Mouse (Mus musculus): ENCODE results near the gene Lrmda. TPM values are rescaled to one million over a fixed set of nuclear protein-coding genes. Genes with fewer than 3 reads are reported as not detected.

The Lrmda gene
- polyA plus RNA-seq, 1 experiment = not detected

DNA sequence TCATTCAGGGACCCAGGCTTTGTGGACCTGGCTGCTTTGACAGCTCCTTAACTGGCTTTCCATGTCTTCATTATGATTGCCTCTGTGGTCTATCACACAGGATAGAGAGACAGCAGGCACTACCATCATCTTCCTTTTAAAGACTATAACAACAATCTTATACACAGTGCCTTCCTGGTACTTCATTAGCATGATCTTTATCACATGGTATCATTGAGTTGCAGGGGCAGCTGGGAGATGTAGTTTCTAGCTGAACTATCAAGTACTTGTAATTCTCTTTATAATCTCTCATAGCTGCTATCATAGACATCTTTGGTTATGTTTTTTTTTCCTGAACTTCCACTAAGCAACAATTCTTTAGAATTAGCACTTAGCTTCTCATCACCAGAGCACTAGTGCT lies 474.8 kb downstream of the Lrmda start:
- peak; percentile 63 for DNase-seq (ENCODE audit: low read depth)
- TF ChIP-seq CTCF (IDR thresholded peaks at IDR 0.05; ENCODE audit: borderline replicate concordance, extremely low read depth, insufficient read depth, insufficient read length) (no peak), POLR2A (IDR thresholded peaks at IDR 0.05; ENCODE audit: borderline replicate concordance, extremely low read depth, insufficient read depth, insufficient read length, poor library complexity, severe bottlenecking) (no peak)

DNA sequence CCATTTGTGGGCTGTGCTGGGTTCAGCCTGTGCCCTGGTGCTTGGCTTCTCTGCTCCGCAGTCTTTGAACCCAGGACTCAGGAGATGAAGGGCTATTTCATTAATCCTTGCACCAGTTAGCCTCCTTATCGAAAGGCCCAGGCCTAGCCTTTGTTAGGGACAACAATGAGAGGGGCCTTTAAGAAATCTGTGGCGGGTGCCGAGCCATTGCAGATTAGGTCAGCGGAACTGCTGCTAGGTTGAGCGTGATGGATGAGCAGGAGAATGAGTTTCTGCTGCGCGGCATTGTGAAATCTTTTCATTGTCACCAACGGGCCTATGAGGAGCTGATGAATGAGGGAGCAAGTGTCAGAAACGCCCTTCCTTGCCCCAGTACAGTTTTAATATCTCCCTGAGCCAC lies 475.4 kb downstream of the Lrmda start:
- TF ChIP-seq POLR2A (IDR thresholded peaks at IDR 0.05; ENCODE audit: borderline replicate concordance, extremely low read depth, insufficient read depth, insufficient read length, poor library complexity, severe bottlenecking) (no peak), CTCF (IDR thresholded peaks at IDR 0.05; ENCODE audit: borderline replicate concordance, extremely low read depth, insufficient read depth, insufficient read length) (no peak)
- peak; percentile 50 for DNase-seq (ENCODE audit: low read depth)

GRCm38 (mm10) chr14:22495286-22495685 lies 475.8 kb downstream of the Lrmda start:
- TF ChIP-seq CTCF (IDR thresholded peaks at IDR 0.05; ENCODE audit: borderline replicate concordance, extremely low read depth, insufficient read depth, insufficient read length) = no peak
- TF ChIP-seq POLR2A (IDR thresholded peaks at IDR 0.05; ENCODE audit: borderline replicate concordance, extremely low read depth, insufficient read depth, insufficient read length, poor library complexity, severe bottlenecking) = no peak

GRCm38 (mm10) chr14:22497636-22498131 lies 478.2 kb downstream of the Lrmda start:
- no peak for DNase-seq (ENCODE audit: low read depth)
- TF ChIP-seq CTCF (IDR thresholded peaks at IDR 0.05; ENCODE audit: borderline replicate concordance, extremely low read depth, insufficient read depth, insufficient read length) = no peak
- no peak for TF ChIP-seq POLR2A (IDR thresholded peaks at IDR 0.05; ENCODE audit: borderline replicate concordance, extremely low read depth, insufficient read depth, insufficient read length, poor library complexity, severe bottlenecking)

More at GRCm38 (mm10) chr14:22495286-22495685, 475.8 kb downstream of the Lrmda start:
- no peak for DNase-seq (ENCODE audit: low read depth)

- no peak for TF ChIP-seq POLR2A (IDR thresholded peaks at IDR 0.05; ENCODE audit: borderline replicate concordance, extremely low read depth, insufficient read depth, insufficient read length, poor library complexity, severe bottlenecking)
- TF ChIP-seq CTCF (IDR thresholded peaks at IDR 0.05; ENCODE audit: borderline replicate concordance, extremely low read depth, insufficient read depth, insufficient read length) = no peak
- DNase-seq (ENCODE audit: low read depth) = no peak
Observed at GRCm38 (mm10) chr14:22509747-22510530, 490.4 kb downstream of the Lrmda start.

DNA sequence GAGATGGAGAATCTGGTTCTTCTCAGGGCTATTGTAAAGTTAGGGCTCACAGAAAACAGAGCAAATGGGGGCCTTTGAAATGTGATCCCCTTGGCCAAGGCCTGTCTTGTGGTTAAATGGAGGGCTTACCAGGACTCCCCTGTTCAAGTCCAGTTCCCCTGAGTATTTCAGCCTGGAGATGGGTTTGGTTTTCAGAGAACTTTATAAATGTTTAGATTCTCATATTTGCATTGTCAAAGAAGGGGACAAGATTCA lies 490.9 kb downstream of the Lrmda start:
- TF ChIP-seq POLR2A (IDR thresholded peaks at IDR 0.05; ENCODE audit: borderline replicate concordance, extremely low read depth, insufficient read depth, insufficient read length, poor library complexity, severe bottlenecking) = no peak
- no peak for TF ChIP-seq CTCF (IDR thresholded peaks at IDR 0.05; ENCODE audit: borderline replicate concordance, extremely low read depth, insufficient read depth, insufficient read length)
- no peak for DNase-seq (ENCODE audit: low read depth)

GRCm38 (mm10) chr14:22514362-22515084 lies 495.0 kb downstream of the Lrmda start:
- no peak for TF ChIP-seq POLR2A (IDR thresholded peaks at IDR 0.05; ENCODE audit: borderline replicate concordance, extremely low read depth, insufficient read depth, insufficient read length, poor library complexity, severe bottlenecking)
- no peak for TF ChIP-seq CTCF (IDR thresholded peaks at IDR 0.05; ENCODE audit: borderline replicate concordance, extremely low read depth, insufficient read depth, insufficient read length)
- DNase-seq (ENCODE audit: low read depth) = peak; percentile 88

- TF ChIP-seq POLR2A (IDR thresholded peaks at IDR 0.05; ENCODE audit: borderline replicate concordance, extremely low read depth, insufficient read depth, insufficient read length, poor library complexity, severe bottlenecking) (no peak), CTCF (IDR thresholded peaks at IDR 0.05; ENCODE audit: borderline replicate concordance, extremely low read depth, insufficient read depth, insufficient read length) (no peak)
- DNase-seq (ENCODE audit: low read depth) = no peak
Observed at GRCm38 (mm10) chr14:22530706-22531105, 511.2 kb downstream of the Lrmda start.

GRCm38 (mm10) chr14:22533501-22533900 lies 514.0 kb downstream of the Lrmda start:
- DNase-seq (ENCODE audit: low read depth) = no peak
- TF ChIP-seq POLR2A (IDR thresholded peaks at IDR 0.05; ENCODE audit: borderline replicate concordance, extremely low read depth, insufficient read depth, insufficient read length, poor library complexity, severe bottlenecking) (no peak), CTCF (IDR thresholded peaks at IDR 0.05; ENCODE audit: borderline replicate concordance, extremely low read depth, insufficient read depth, insufficient read length) (no peak)

GRCm38 (mm10) chr14:22545887-22546675 lies 526.6 kb downstream of the Lrmda start:
- no peak for TF ChIP-seq CTCF (IDR thresholded peaks at IDR 0.05; ENCODE audit: borderline replicate concordance, extremely low read depth, insufficient read depth, insufficient read length)
- no peak for TF ChIP-seq POLR2A (IDR thresholded peaks at IDR 0.05; ENCODE audit: borderline replicate concordance, extremely low read depth, insufficient read depth, insufficient read length, poor library complexity, severe bottlenecking)
- peak; percentile 16 for DNase-seq (ENCODE audit: low read depth)

DNA sequence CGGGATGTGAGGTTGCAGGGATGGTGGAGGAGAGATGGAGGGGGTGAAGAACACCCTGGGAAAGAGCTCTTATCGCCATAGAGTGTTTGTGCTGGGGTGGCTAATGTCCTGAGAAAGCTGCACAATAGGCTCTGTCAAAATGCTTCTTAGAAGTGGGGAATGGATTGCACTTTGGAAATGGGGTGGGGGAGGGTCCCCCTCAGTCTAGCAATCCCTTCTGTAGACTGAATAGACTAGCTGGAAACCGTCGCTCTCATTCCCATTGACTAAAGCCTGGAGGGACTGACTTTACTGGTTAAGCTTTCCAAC lies 527.1 kb downstream of the Lrmda start:
- TF ChIP-seq CTCF (IDR thresholded peaks at IDR 0.05; ENCODE audit: borderline replicate concordance, extremely low read depth, insufficient read depth, insufficient read length) (no peak), POLR2A (IDR thresholded peaks at IDR 0.05; ENCODE audit: borderline replicate concordance, extremely low read depth, insufficient read depth, insufficient read length, poor library complexity, severe bottlenecking) (no peak)
- DNase-seq (ENCODE audit: low read depth) = peak; percentile 39
